Mouse (Mus musculus): ENCODE results near the gene 1700028J19Rik.

The 1700028J19Rik gene

DNA sequence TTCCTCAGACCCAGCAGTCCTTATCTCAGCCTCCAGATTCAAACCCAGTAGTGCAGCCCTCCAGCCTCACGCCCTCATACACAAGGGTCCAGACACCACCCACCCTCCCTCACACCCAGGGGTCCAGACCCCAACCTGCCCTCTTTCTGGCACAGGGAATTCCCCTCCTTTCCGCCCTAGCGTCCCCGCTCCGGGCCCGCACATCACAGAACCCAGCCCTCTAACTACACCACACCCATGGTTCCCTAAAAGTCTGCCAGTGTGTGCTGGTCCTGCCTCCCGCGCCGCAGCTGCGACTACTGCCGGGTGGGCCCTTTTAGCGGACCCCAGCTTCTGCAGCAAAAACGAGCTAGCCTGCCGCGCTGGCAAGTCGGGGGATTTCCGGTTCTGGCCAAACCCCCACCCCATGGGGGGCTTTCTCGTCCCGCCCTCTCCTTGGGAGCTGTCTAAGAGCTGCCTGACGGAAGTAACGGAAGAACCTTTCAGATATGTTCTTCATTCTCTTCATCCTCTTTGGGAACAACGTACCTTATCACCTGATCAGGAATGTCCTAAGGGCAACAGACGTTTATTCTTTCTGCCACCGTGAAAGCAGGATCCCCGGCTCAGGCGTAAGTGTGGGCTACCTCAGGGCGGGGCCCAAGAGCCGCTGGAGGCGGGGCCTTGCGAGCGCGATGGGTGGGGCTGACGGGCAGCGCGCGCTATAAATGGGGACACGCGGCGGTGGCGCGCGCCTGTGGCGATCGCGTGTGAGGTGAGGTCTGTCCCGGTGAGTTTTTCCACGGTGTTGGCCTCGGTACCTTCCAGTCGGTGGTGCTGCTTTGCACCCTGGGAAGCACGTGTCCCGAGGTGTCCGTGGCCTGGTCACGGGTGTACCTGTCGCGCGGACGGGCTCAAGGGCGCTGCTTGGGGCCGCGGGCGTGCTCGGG is at the start of gene 1700028J19Rik, which contains the start of gene 2410002F23Rik:
TSS of gene 1700028J19Rik (minus strand) at position 641 of the 929 bp plus-strand sequence.
TSS of gene 2410002F23Rik (plus strand) at position 668 of the 929 bp plus-strand sequence.
- peak; percentile 93 for DNase-seq (ENCODE audit: low read depth, low spot score)

DNA sequence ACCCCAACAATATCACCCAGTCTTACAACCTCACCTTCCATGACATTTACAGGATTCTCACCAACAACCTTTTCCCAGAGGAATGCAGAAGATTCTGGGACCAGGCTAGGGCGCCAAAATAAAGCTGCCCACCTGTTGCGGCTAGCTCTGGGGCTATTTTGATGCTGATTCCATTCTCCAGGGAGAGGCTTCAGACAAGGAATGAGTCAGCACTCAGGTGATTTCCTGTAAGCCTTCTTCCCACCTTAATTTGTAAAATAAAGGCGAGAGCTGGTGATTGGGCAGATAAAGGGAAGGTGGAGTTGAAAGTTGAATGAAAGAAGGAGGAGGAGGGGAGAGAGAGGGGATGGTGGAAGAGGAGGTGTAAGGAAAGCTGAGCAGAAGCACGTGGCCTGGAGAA is 44.9 kb upstream of the 1700028J19Rik start:
- peak; percentile 81 for DNase-seq (ENCODE audit: low read depth, low spot score)

DNA sequence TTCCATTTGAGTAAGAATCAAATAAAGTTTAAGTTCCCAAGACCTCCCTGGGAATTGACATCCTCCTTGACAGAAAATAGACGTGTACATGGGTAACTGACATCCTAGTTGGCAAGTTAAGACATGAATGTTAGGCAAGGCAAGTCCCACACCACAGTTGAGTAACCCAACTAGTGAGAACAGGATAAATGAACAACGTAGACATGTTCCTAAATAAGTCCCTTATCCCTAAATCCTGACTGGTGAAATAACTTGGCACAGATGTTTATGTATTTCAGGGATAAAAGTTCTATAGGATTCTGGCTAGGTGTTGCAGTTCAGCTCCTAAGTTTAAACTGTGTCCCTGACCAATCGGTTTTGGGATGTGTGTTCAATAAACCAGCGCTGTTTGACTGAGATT is 44.5 kb upstream of the 1700028J19Rik start:
- DNase-seq (ENCODE audit: low read depth, low spot score) = no peak

DNA sequence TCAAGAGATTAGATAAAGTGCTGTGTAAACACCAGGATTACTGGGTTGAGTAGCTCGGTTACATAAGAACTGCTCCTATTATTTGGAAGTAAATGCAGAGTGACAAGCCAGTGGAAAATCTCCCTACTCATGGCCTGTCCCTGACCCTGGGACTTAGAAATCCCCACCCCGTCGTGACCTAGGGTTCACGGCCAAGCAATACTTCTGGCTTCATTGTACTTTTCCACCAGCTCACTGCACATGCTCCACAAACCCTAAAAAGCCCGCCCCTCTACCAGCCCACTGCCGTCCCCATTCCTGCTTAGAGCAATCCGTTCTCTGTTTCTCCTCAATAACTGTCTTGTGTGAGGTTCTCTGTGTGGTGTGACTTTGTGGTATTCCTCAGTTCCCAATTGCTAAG is 41.3 kb upstream of the 1700028J19Rik start:
- DNase-seq (ENCODE audit: low read depth, low spot score) = no peak

DNA sequence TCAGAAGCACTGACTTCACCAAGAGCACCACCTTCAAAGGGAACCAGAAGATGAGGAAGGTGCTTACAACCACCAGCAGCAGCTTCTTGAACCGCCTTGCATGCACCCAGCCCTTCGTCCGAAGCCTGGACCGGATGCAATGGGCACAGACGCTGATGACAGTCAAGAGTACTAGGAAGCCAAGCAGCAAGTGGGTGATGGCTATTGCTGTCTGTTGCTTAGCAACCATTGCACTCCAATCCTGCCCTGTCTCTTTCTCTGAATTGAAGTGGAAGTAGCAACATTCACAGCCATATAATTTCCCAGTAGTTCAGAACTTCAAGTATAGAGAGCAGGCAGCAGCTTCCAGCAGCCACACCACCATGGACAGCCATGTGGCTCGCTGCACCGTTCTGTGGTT is 35.1 kb upstream of the 1700028J19Rik start:
- DNase-seq (ENCODE audit: low read depth, low spot score) = no peak

DNA sequence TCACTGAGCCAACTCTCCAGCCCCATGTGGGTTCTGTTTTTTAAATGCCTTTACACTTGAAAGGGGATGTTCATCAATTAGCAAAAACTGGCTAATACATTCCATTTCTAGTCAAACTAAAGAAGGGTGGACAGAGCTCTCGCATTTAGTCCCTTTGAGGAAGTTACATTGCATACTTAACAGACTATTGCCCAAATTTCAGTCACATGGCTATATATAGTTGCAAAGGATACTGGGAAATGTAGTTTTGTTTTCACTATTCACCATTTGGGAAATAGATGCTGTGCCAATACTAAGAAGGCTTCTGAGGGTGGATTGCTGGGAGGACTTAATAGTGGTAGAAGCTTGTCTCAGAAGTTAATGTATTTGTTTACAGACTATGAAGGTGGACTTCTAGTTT is 34.5 kb upstream of the 1700028J19Rik start:
- no peak for DNase-seq (ENCODE audit: low read depth, low spot score)

DNA sequence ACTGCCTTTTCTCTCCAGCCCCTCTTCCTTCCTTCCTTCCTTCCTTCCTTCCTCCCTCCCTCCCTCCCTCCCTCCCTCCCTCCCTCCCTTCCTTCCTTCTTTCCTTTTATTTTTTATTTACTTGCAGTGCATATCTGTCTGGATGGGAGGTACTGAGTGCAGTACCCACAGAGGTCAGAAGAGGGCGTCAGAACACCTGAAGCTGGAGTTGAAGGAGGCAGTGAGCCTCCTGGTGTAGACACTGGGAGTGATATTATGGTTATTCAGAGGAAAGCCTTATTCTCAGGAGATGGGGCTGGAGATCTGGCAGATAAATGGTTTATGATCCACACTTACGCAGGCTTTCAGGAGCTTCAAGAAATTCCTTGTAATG is 30.7 kb upstream of the 1700028J19Rik start:
- peak; percentile 88 for DNase-seq (ENCODE audit: low read depth, low spot score)

DNA sequence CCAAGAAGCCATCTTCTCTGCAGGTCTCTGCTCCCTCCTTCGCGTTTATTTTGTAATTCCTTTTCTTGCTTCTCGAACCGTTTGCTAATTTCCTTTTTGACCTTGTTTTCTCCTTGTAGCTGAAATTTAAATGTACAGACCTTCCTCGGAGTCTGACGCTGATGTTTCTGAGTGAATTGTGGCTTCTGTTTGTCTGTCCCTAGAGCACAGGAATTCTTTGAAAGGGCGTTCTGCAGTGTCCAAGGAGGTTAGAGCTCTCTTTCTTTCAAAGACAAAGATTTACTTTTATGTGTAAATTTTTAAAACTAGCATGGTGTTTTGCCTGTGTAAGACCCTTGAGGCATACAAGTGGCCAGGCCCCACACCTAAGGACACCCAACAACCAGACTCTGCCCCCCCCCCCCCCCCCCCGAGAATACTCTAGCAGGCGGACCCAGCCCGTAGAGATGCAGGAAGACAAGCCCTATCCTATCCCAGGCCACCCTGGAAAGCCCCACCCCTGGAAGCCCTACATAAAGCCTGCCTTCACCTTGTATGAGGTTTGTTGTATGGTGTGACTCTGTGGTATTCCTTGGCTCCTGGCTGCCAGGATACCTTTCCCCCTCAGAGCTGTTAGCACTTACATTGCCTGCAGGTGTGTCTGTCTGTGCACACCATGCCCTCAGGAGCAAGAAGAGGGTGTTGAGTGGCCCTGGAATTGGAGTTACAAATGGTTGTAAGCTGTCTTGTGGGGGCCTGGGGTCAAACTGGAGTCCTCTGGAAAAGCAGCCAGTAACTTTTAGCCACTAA is 30.2 kb upstream of the 1700028J19Rik start:
- DNase-seq (ENCODE audit: low read depth, low spot score) = peak; percentile 95

DNA sequence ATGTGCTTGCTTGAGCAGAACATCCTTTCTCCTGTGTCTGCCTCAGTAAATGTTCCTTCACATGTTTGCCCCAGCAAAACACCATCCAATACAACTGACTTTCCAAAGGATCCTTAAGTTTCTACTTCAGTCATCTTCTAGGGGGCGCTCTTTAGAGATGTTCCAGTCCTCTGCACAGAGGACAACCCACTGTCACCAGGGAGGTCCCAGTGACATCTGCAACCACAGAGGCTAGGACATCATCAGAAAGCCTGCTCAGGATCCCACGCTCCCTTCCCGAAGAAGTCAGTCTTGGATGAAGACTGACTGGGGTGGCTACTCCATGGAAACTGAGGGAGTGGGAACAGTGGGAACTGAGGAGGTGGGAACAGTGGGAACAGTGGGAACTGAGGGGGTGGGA is 29.1 kb upstream of the 1700028J19Rik start:
- peak; percentile 71 for DNase-seq (ENCODE audit: low read depth, low spot score)

DNA sequence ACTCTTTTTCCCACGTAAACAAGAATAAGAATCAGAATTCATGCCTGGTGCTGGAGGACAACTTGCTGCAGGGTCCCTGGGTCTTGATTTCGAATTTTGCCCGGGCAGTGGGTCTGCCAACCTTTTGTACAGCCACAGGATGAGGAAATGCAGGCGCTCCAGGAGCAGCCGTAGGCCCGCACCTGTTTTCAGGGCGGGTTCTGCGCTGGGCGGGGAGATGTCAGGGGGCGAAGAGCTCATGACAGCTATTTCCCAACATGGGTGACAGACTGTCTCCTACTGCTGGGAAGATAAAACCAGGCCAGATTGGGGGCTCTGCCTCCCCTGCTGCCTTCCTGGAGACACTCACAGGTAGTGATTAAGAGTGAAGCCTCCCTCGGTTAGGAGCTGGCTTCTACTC is 27.6 kb upstream of the 1700028J19Rik start:
- DNase-seq (ENCODE audit: low read depth, low spot score) = peak; percentile 52

DNA sequence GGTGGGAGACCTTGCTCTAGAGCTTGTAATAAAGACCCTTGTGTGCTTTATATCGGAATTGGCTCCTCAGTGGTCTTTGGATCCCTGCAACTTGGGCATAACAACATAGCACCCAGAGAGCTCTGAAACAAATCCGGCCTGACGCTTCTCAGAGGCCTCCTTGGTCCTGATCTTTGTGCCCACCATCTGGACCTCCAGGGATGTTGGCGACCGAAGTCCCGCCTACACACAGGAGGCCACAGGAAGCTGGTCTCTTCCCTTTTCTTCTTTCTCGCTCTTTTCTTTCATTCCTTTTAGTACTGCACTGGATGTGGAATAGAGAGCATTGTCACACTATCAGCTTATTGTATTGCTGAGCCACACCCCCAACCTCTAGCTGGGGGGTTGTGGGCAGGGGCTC is 27.0 kb upstream of the 1700028J19Rik start:
- DNase-seq (ENCODE audit: low read depth, low spot score) = no peak

DNA sequence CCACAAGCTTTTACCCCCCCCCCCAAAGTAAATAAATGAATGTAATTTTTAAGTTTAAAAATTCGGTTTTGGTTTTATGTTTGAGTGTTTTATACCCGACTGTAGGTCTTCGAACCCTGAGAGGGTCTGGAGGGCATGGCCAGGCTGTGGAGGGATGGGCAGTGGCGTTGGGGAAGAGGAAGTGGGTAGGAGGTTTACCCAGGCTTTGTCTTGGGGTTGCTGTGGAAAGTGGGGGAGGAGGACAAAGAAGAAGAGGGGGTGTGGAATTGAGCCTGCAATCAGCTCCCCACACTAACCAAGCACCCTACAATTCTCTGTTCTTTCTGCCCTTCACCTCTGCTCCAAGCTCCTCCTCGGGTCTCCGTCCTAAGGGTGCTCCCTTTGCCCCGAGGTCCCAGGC is 26.1 kb upstream of the 1700028J19Rik start:
- DNase-seq (ENCODE audit: low read depth, low spot score) = no peak

DNA sequence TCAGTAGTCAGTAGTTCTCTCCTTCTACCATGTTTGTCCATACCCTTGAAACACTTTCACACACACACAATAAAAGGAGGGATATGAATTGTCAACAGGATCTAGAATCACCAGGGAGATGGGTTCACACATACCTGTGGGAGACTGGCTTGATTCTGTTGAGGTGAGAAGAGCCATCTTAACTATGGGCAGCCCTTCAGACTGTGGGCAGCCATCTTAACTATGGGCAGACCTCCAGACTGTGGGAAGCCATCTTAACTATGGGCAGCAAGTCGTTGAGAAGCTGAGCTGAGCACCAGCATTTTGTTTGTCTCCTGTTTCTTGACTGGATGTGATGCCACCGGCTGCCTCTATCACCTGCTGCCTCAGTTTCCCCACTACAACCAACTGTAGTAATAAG is 24.8 kb upstream of the 1700028J19Rik start:
- peak; percentile 78 for DNase-seq (ENCODE audit: low read depth, low spot score)

DNA sequence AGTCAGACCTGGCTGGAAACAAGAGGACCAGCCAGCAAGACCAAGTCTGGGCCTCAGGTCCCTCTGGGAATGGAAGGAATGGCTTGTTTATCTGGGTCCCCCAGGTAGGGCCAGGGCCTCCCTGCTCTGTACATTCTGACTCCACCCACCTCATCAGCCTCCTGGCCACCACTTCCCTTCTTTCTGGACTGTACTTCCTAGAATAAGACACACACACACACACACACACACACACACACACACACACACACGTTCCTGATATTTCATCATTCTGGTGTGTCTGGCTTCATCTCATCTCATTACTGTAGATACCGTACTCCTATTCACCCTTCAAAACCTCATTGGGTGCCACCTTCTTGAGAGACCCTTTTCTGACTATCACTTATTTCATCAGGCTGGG is 22.9 kb upstream of the 1700028J19Rik start:
- DNase-seq (ENCODE audit: low read depth, low spot score) = no peak

DNA sequence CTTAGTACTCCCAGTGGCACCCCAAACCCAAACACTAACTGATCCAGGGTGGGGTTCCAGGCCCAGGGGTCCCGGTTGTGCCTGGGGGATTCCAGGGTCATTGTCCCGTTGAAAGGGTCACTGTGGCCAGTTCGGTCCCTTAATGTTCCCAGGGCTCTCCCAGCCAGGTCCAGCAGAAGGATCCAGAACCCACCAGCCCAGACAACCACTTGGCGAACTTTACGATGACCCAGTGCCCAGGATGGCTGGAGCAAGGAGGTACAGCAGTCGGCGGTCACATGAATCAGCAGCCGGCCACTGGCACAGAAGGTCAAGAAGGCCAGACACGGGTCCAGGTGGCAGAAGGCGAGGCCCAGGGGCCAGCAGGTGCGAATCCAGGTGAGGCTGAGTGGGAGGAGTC is 21.6 kb upstream of the 1700028J19Rik start:
- DNase-seq (ENCODE audit: low read depth, low spot score) = no peak

DNA sequence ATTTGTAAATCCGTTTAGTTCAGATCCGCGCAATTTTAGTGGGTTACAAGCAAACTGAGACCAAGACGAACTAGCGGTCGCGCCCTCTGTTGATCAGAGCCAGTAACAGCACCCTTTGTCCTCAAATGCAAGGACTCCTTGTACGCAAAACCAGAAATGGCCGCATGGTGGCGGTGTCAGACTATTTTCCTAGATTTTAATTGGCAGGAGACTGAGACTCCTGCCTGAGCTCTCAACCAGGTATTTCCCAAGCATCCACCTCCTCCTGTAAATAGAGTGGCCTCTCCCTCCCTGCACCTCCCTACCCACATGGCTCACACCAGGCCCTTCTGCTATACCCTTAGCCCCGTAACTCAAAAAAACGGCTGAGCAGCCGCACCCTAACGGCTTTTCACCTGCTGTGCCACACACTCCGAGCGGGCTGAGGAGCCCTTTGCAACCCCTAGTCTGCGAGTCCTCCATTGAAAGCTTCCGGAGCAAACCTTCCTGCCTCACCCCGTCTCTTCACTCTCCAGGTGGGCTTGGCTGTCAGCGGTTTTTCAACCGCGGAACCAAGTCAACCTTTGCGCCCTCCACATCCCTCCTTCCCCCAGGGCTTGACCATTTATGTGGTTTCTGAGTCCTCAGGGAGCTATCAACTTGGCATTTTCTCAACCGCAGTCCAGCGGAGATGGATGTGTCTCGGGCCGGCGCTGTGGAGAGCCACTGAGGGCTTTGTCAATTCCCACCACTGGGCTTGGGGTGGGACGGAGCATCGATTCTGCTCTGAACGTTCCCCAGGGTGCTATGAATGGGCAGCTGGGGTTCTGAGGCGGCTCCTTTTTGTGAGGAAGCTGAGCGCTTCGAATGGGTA is 16.5 kb upstream of the 1700028J19Rik start:
- DNase-seq (ENCODE audit: low read depth, low spot score) = peak; percentile 96

DNA sequence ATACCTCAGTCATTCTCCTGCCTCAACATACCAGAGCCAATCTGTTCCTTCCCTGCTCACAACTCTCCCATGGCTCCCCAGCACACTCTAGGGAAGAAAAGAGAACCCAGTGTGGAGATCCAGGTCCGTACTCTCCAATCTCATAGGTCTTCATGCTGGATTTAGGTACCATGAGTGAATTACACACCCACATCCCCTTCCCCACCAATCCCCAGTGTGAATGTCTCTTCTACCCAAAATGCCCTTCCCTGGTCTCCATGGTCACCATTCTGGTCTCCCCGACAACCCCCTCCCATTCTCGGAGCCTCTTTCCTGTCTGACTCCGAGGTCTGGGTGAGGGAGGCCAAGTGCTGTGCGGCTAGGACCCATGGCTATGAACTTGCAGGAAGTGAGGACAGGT is 14.7 kb upstream of the 1700028J19Rik start, which contains the start of gene Gm15517:
TSS of gene Gm15517 (plus strand) at position 301 of the 400 bp plus-strand sequence.
- DNase-seq (ENCODE audit: low read depth, low spot score) = no peak

DNA sequence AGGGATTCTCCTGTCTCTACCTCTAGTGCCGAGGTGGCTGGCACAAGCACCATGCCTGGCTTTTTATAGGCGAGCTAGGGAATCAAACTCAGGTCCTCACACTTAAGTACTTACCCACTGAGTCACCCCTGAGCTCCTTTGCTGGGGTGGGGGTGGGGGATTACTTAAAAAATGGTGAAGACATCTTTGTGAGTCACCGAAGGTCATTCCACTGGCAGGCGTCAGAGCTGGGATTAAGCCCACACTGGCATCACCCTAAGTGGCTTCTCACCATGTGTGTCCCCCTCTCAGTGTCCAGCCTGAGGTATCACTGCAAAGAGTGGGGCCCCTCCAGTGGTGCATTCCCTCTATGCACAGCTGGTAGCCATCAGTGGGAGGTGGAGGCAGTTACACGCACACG is 13.9 kb upstream of the 1700028J19Rik start:
- no peak for DNase-seq (ENCODE audit: low read depth, low spot score)

DNA sequence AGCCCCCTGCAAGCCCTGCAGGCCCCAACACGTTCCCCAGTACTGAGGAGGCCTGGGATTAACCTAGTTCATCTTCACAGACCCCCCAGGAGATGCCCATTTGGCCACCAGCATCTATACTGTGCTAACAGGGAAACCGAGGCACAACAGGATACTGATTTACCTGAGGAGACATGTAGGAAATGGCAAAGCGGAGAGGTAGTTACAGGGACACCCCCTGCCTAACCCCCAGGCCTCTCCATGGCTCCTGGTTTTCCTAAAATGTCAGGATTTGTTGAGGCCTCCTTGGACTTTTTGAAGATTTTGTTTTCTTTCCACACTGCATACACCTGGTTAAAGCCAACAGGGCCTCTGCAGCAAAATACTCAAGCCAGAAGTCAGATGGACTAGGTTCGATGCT is 10.8 kb upstream of the 1700028J19Rik start, which contains the start of gene Acp4:
TSS of gene Acp4 (minus strand) at position 101 of the 400 bp plus-strand sequence.
- DNase-seq (ENCODE audit: low read depth, low spot score) = no peak

DNA sequence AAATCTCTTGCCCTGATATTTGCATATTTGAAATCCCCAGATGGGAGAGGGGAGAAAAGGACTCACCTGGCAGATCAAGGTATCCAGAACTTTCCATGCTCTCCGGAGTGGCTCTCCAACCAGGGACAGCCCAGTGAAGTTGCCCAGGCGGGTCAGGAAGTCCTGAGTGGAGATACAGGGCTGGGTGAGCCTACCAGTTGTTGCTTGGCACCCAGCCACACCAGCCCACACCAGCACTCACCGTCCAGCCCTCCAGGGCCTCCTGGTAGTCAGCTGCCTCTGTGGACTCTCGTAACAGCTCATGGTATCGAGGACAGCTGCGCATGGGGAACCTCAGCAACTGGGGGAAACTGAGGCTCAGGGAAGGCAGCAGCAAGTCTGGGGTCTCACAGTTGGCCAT is 8.4 kb upstream of the 1700028J19Rik start:
- no peak for DNase-seq (ENCODE audit: low read depth, low spot score)

DNA sequence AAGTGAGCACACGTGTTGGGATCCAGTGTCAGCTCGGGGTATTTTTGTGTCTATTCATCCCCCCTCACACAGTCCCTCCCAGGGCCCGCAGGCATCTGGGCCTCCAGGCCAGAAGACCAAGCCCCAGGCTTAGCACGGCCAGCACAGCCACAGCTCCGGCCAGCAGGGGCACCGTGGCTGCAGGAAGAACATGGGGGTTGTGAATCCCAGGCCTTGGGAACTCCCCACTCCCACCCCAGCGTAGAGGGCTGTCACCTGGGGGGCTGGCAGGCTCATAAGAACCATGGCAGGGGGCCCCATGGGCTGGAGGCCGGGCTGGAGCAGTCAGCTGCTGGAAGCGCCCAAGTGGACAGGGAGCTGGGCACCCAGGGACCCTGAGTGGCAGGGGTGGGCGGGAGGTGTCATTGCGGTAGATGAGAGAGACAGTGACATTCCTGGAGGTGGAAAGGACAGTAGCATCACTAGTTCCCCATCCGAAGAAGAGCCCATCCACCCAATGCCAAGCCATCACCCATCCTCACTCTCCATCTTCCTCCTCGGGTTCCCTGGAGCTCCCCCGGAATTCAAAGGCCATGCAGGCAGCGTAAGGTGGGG is 6.6 kb upstream of the 1700028J19Rik start:
- no peak for DNase-seq (ENCODE audit: low read depth, low spot score)

Measured in ZHBTc4 (cell line).